Mouse (Mus musculus) E14TG2a.4 (cell line): ENCODE measurements around the gene Arhgef15.
"Not testable (repeated sequence)": the region's sequence is repeated elsewhere in the genome, so short reads cannot be mapped to it uniquely, and the experiment has no call there.

Experiments
- H3K27me3 ChIP-seq: 2 replicates; pipeline ENCODE4 v1.6.1; 2014; ENCODE audit warnings: low read length, control low read depth; ENCODE audit not compliant: insufficient read depth
- H3K36me3 ChIP-seq: 2 replicates; pipeline ENCODE4 v1.6.1; 2014; ENCODE audit warnings: low read length, control low read depth; ENCODE audit not compliant: insufficient read depth
- H3K4me1 ChIP-seq: replicated peaks from 2 replicates; pipeline ENCODE4 v1.6.1; 2014; ENCODE audit warnings: low read depth, low read length, control low read depth
- H3K4me3 ChIP-seq: replicated peaks from 2 replicates; pipeline ENCODE4 v1.5.1; 2014; ENCODE audit warnings: mild to moderate bottlenecking, low read length
- H3K9me3 ChIP-seq: 2 replicates; pipeline ENCODE4 v1.6.1; 2014; ENCODE audit warnings: low read length, control low read depth
- CTCF ChIP-seq: conservative IDR thresholded peaks from 2 replicates; pipeline ENCODE4 v1.5.1; 2014; ENCODE audit warnings: low read length
- NANOG ChIP-seq: IDR thresholded peaks from 2 replicates; pipeline ENCODE4 v1.6.1; 2014; ENCODE audit warnings: borderline replicate concordance, low read length, mixed read lengths
- POU5F1 ChIP-seq: IDR thresholded peaks from 2 replicates; pipeline ENCODE4 v1.6.1; 2014; ENCODE audit warnings: low read length, borderline replicate concordance

The Arhgef15 gene

GRCm38 (mm10) chr11:68982639-68983369 lies 25.5 kb upstream of the Arhgef15 start:
- no peak overlapping the region for H3K4me3 ChIP-seq
- no peaks in the 10 kb centered on the region for H3K27me3 ChIP-seq
- TF ChIP-seq POU5F1 (no peak), CTCF (peak; percentile 59)
- H3K4me1 ChIP-seq: peaks cover 3% of the 10 kb centered on the region; the same call in 1 of the 2 replicates
- no peaks in the 10 kb centered on the region for H3K9me3 ChIP-seq
- H3K36me3 ChIP-seq: peaks cover 33% of the 10 kb centered on the region

GRCm38 (mm10) chr11:68980919-68981318 lies 23.6 kb upstream of the Arhgef15 start:
- no peak overlapping the region for H3K4me3 ChIP-seq
- H3K27me3 ChIP-seq: peaks cover 2% of the 10 kb centered on the region
- peaks cover 14% of the 10 kb centered on the region for H3K36me3 ChIP-seq
- TF ChIP-seq POU5F1: no peak
- TF ChIP-seq CTCF: no peak
- TF ChIP-seq NANOG: no peak
- H3K9me3 ChIP-seq: no peaks in the 10 kb centered on the region
- no peaks in the 10 kb centered on the region for H3K4me1 ChIP-seq

GRCm38 (mm10) chr11:68979320-68979733 lies 22.0 kb upstream of the Arhgef15 start:
- Histone ChIP-seq H3K4me1 (peaks cover 7% of the 10 kb centered on the region), H3K27me3 (peaks cover 2% of the 10 kb centered on the region), H3K36me3 (no peaks in the 10 kb centered on the region), H3K4me3 (no peak overlapping the region), H3K9me3 (no peaks in the 10 kb centered on the region)
- no peak for TF ChIP-seq NANOG
- TF ChIP-seq CTCF: no peak
- TF ChIP-seq POU5F1: no peak

- TF ChIP-seq CTCF (no peak), POU5F1 (no peak), NANOG (no peak)
- peaks cover 16% of the 10 kb centered on the region for H3K36me3 ChIP-seq
- peaks cover 2% of the 10 kb centered on the region for H3K27me3 ChIP-seq
- no peaks in the 10 kb centered on the region for H3K9me3 ChIP-seq
- peaks cover 38% of the 10 kb centered on the region for H3K4me1 ChIP-seq
- no peak overlapping the region for H3K4me3 ChIP-seq
Observed at GRCm38 (mm10) chr11:68975601-68976000, 18.3 kb upstream of the Arhgef15 start.

- Histone ChIP-seq H3K4me3 (peak within 1 kb of the TSS; percentile 78), H3K27me3 (peaks cover 2% of the 10 kb centered on the region), H3K4me1 (peaks cover 43% of the 10 kb centered on the region), H3K36me3 (peaks cover 21% of the 10 kb centered on the region), H3K9me3 (no peaks in the 10 kb centered on the region)
- TF ChIP-seq CTCF (no peak), NANOG (no peak), POU5F1 (no peak)
Observed at GRCm38 (mm10) chr11:68975085-68975484, 17.8 kb upstream of the Arhgef15 start, which contains the start of gene Rangrf. TSS of gene Rangrf (minus strand) at chr11:68975185.

GRCm38 (mm10) chr11:68974059-68974450 lies 16.8 kb upstream of the Arhgef15 start:
- H3K4me1 ChIP-seq: peaks cover 47% of the 10 kb centered on the region
- no peaks in the 10 kb centered on the region for H3K9me3 ChIP-seq
- TF ChIP-seq NANOG: no peak
- H3K4me3 ChIP-seq: peak overlapping the region; percentile 78
- peaks cover 2% of the 10 kb centered on the region for H3K27me3 ChIP-seq
- peaks cover 26% of the 10 kb centered on the region for H3K36me3 ChIP-seq

GRCm38 (mm10) chr11:68973250-68974058 lies 16.2 kb upstream of the Arhgef15 start:
- Histone ChIP-seq H3K36me3 (peaks cover 26% of the 10 kb centered on the region), H3K4me1 (peaks cover 53% of the 10 kb centered on the region), H3K4me3 (peak overlapping the region; percentile 78)
- H3K27me3 ChIP-seq, H3K9me3 ChIP-seq: not testable (repeated sequence)

- Histone ChIP-seq H3K36me3 (peaks cover 26% of the 10 kb centered on the region), H3K27me3 (no peaks in the 10 kb centered on the region), H3K9me3 (no peaks in the 10 kb centered on the region), H3K4me3 (no peak overlapping the region), H3K4me1 (peaks cover 68% of the 10 kb centered on the region)
- TF ChIP-seq NANOG (no peak), POU5F1 (no peak), CTCF (no peak)
Observed at GRCm38 (mm10) chr11:68970232-68970631, 13.0 kb upstream of the Arhgef15 start.
